Mouse (Mus musculus) megakaryocyte-erythroid progenitor cell, adult 5-6 weeks (primary cell): Measurements from ENCODE around the gene Map7d2. TPM values are rescaled to one million over a fixed set of nuclear protein-coding genes. Genes with fewer than 3 reads are reported as not detected.
"Not testable (repeated sequence)": the region's sequence is repeated elsewhere in the genome, so short reads cannot be mapped to it uniquely, and the experiment has no call there.

ENCODE experiments used
- ATAC-seq: replicated peaks from 2 replicates; pipeline ENCODE4 v1.8.0; 2016; ENCODE audit warnings: mild to moderate bottlenecking, inconsistent platforms; ENCODE audit not compliant: severe bottlenecking, poor library complexity, low FRiP score, low TSS enrichment
- total RNA-seq, 2 experiments: library from RNA; stranded (forward) in 1 of 2; stranded (reverse) in 1 of 2; fragments of 200-1000, 215-1000 nt in 1 of 2; fragments of >200 nt in 1 of 2; fragmentation: Nextera tagmentation in 1 of 2; gene quantifications; 2 replicates each; pipeline ENCODE4 v1.2.3; 2014 to 2017

The Map7d2 gene
- total RNA-seq (2014; fragmentation: Nextera tagmentation) (not detected in 2 replicates), total RNA-seq (2017) (not detected in 2 replicates)

- no peak for ATAC-seq
Measured at GRCm38 (mm10) chrX:159414130-159414828, at the start of gene Map7d2. Gene Map7d2 (plus strand): TSS chrX:159414572.

- ATAC-seq = peak; percentile 97
Measured at GRCm38 (mm10) chrX:159371831-159372752, 42.3 kb upstream of the Map7d2 start, which contains the start of gene Eif1ax. Gene Eif1ax (plus strand): TSS chrX:159372178.

DNA sequence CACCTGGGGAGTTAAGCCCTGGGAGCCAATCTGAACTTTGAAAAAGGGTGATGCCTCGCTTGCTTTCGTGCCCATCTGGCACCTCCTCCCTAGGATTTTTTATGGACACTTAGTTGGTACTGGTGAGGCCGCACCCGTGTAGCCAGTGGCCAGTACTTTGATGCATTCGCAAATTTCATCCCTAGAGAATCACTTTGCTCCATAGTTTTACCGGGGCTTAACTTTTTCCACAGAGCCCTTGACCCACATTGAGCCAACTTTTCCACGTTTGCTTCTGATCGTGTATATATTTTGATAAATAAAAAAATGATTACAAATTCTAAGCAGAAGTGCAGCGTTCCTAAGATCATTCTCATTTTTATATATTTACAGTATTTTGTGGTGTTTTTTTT is 41.6 kb upstream of the Map7d2 start:
- no peak for ATAC-seq

GRCm38 (mm10) chrX:159387105-159387504 is 27.3 kb upstream of the Map7d2 start:
- no peak for ATAC-seq

DNA sequence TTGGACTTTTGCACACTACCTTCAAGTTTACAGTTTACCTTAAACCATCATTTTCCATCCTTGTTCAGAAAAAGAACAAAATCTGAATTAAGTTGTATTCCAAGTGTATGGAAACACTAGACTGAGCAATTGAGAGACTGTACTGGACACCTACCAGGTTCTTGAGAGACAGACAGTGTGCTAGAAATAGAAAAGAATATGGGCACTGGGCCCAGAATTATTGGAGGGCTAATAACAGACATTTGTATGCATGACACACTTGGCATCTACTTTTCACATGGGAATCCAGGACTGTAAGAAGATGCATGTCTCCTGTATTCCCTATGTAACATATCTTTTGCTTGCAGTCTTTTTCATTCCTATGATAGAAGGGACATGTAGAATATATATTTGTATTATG is 25.4 kb upstream of the Map7d2 start:
- ATAC-seq = no peak

DNA sequence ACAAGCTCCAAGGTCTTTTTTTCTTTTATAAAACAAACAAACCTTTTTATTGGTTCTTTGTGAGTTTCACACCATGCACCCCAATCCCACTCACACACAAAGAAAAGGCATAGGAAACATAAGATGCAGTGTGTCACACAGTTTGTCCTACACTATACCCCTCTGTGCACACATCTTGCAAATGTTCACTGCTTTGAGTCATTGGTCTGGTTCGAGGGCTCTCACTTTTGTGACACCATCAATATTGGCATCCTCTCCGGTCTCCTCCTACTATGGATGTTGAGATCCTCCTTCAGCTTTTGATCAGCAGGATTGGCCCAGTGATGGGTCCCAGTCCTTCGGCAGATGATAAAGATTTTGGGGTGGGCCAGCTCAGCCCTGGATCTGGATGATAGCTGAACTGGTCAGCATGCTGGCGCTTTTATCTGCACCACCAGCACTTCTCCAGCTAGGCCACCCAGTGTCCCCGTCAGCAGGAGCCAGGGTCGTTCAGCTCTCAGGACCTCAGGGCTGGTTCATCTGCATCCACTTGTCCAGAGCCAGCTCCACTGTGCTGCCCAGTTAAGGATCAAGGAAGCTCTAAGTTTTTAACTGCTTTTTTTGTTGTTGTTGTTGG is 23.9 kb upstream of the Map7d2 start:
- ATAC-seq = peak; percentile 60

GRCm38 (mm10) chrX:159391239-159391638 is 23.1 kb upstream of the Map7d2 start:
- no peak for ATAC-seq

- ATAC-seq = peak; percentile 92
Measured at GRCm38 (mm10) chrX:159409253-159409652, 5.1 kb upstream of the Map7d2 start.

DNA sequence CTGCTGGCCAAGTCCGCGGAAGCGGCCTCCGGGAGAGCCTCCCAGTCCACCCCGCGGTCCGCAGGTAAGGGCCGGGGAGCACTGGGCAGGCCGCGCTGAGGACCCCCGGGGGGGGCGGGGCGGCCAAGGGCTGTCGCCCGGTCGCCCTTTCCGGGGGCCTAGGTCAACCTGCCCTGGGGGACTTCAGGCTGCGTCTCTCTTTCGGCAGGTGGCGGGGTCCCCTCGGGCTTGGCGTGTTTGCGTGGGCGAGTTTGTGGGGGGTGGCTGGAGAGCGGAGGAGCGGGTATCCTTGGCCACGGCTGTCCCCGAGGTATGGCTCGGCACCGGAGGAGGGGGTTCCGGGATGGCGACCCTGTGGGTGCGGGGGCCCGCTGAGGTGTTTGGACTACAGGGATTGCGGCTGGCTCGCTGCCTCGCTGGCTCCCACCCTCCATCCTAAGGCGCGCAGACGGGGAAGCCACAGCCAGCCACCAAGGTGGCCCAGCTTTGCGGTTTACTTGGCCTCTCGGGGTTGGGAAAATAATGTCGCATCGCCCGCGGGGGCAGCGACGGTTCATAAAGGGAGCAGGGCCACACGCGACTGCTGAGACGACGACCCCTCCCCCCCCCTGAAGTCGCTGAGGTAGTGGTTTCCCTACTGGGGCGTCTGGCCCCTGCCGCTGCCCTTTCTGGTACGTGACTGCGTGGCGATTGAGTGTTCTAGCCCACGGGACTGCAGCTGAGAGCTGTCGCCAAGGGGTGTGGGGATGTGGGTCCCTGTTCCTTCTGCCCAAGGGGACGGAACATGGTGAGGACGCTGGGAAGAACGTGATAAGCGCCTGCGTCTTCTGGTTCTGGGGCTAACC is 679 bp downstream of the Map7d2 start:
- peak; percentile 79; the same call in 1 of the 2 replicates for ATAC-seq

DNA sequence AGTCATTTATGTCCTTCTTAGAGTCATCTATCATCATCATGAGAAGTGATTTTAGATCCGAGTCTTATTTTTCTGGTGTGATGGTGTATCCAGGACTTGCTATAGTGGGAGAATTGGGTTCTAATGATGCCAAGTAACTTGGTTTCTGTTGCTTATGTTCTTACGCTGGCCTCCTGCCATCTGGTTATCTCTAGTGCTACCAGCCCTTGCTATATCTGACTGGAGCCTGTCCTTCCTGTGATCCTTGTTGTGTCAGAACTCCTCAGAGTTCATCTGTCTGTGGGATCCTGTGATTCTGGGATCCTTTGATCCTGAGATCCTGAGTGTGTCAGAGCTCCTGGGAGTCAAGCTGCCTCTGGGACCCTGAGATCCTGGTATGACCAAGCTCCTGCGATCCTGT is 16.1 kb downstream of the Map7d2 start:
- ATAC-seq = not testable (repeated sequence)

- ATAC-seq = peak; percentile 91
Measured at GRCm38 (mm10) chrX:159442128-159442527, 27.8 kb downstream of the Map7d2 start.

GRCm38 (mm10) chrX:159447133-159447532 is 32.8 kb downstream of the Map7d2 start:
- ATAC-seq = no peak

DNA sequence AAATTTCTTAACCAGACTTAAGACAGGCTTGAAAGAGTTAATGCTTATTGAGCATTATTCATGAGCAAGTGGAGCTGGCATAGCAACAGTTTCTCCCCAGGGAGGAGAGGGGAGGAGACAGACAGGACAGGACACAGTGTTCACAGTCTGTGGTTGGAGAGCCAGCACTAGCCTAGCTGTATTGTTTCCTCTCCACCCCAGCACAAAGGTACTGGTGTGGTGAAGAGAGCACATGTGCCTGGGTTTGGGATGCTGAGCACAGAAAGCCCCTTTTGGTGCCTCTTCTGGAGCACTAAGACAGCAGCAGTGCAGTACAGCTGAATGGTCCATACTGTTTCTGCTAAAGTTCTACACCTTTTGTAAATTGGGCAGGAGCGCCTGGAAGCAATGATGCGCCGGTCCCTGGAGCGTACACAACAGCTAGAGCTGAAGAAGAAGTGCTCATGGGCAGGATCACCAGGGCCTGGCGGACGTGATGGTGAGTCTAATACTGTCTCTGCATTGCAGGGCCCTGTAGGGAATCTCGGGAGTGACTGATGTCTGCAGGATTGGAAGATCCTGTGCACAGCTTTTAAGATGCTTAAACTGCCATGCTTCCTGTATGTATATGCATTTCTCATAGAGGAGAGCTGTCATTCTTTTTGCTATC is 44.8 kb downstream of the Map7d2 start:
- no peak for ATAC-seq

DNA sequence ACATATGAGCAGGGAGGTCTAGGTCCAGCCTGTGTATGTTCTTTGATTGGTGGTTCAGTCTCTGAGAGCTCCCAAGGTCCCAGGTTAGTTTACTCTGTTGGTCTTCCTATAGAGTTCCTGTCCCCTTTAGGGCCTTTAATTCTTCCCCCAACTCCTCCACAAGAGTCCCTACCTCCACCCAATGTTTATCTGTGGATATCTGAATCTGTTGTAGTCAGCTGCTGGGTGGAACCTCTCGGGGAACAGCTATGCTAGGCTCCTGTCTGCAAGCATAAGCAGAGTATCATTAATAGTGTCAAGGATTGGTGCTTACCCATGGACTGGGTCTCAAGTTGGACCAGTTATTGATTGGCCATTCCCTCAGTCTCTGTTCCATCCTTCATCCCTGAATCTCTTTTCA is 60.4 kb downstream of the Map7d2 start:
- ATAC-seq = no peak

DNA sequence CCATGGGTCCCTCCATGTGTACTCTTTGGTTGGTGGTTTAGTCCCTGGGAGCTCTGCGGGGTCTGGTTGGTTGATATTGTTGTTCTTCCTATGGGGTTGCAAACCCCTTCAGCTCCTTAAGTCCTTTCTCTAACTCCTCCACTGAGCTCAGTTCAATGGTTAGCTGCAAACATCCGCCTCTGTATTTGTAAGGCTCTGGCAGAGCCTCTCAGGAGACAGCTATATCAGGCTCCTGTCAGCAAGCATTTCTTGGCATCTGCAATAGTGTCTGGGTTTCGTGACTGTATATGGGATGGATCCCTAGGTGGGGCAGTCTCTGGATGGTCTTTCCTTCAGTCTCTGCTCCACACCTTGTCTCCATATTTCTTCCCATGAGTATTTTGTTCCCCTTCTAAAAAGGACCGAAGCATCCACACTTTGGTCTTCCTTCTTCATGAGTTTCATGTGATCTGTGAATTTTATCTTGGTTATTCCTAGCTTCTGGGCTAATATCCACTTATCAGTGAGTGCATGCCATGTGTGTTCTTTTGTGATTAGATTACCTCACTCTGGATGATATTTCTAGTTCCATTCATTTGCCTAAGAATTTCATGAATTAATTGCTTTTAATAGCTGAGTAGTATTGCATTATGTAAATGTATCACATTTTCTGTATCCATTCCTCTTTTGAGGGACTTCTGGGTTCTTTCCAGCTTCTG is 64.0 kb downstream of the Map7d2 start:
- not testable (repeated sequence) for ATAC-seq

DNA sequence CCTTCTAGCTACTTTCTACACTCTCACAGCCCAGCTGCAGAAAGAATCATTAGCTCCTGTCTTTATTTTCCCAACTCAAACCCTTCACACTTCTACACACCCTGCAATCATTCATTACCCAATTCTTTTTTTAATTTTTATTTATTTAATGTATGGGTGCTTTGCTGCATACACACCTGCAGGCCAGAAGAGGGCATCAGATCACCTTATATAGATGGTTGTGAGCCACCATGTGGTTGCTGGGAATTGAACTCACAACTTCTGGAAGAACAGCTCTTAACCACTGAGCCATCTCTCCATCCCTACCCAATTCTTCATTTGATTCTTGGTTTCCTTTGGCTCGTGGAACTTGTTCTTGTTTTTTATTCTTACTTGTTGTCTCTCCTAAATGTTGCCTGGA is 69.9 kb downstream of the Map7d2 start:
- no peak for ATAC-seq

DNA sequence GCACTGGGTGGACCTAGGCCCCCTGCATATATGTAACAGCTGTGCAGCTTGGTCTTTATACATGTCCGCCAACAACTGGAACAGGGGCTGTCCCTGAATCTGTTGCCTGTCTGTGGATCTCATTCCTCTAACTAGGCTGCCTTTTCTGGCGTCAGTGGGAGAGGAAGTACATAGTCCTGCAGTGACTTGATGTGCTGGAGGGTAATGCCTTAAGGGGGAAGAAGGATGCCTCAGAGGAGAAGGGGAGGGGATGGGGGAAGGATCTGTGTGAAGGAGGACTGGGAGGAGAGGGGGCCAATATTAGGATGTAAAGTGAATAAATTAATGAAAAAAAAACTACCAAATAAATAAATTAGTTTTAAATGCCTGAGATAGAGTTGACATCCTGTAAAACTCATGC is 88.8 kb downstream of the Map7d2 start:
- no peak for ATAC-seq

GRCm38 (mm10) chrX:159508331-159509036 is 94.1 kb downstream of the Map7d2 start:
- ATAC-seq = peak; percentile 45
